Mouse (Mus musculus): ENCODE measurements around the gene Nek11.

Nek11 gene

DNA sequence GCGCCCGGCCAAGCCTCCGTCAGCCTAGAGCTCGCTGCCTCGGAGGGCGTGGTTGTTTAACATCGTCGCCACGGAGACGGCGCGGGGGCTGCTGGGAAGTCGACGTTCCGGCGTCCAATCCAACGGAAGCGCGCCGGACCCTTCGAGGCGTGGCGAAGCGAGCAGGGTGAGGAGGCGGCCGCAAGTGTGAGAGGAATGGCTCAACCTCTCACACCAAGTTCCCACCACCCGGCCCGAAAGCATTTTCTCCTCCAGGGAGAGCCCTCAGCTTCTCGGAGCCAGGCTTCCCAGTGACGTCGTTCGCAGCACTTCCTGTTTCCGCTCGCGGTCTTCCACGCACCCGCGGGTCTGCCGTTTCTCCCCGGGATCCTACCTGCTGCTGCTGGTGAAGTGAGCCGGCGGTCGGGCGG is at the start of gene Nek11, which contains the start of gene Aste1:
Gene Nek11, minus strand, starts transcription at position 307 of the 410 bp plus-strand sequence.
Gene Aste1, plus strand, starts transcription at position 175 of the 410 bp plus-strand sequence.
- DNase-seq (ENCODE audit: low read depth, low spot score) = peak; percentile 86

DNA sequence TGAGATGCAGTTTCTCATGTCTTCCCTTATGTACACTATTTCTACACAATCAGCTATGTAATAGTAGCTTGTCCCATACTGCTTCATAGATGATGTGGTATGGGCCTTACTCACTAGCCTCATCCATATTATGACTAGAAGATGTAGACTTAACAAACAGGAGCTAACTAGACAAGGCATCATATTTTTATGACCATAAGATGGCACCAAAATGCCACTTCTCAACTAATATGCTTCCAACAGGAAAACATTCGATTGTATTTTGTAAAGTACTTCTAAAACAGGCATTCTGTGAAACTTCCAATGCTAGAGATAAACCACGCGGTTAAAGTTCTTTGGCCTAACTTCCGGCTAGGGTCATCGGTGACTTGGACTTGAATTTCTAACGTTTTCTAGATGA is 13.2 kb upstream of the Nek11 start:
- DNase-seq (ENCODE audit: low read depth, low spot score) = no peak

DNA sequence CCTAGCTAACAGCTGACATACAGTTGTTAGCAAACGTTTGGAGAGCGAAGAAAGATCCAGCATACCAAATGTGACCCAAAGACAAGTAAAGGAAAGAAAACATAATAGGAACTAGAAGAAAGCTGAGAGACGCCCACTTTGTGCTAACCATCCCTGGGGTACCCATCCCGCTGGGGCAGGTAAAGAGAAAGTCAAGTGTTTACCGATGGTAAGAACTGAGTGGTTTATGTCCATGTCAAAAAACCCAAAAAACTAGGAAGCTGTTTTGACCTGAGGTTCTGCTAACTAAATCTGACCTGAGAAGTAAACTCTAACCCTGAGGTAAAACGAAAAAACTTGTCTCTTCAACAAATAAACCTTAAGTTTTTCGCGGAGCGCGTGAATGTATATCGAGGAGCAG is 604 bp downstream of the Nek11 start:
- DNase-seq (ENCODE audit: low read depth, low spot score) = no peak

DNA sequence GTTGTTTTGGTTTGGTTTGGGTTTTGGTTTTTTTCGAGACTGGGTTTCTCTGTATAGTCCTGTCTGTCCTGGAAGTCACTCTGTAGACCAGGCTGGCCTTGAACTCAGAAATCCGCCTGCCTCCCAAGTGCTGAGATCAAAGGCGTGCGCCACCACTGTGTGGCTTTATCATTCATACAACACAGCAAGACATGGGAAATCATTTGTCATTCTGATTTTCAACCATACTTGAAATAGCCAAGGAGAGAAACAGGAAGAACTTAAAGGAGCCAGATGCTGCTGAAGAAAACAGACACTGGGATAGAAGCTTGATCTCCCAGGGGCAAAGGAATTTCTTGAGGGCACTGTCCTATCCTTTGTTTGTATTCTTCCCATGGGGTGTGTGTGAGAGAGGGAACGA is 4.7 kb downstream of the Nek11 start:
- DNase-seq (ENCODE audit: low read depth, low spot score) = no peak

DNA sequence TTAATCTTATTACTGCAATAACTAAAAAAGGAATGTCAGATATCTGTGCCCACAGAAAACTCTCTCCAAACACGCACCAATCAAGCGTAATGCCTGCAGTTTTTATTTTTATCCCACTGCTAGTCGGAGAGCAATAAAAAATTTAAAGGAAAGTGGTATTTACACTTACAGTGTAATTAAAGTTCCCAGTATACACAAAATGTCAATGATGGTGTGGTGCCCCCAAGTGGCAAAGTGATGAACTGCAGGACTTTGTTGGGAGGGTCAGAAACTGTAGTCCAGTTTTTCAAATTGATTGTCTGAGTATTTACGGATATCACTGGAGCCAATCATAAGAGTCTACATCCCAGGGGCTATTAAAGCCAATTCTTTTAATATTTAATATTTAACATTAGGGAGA is 6.0 kb downstream of the Nek11 start:
- DNase-seq (ENCODE audit: low read depth, low spot score) = peak; percentile 49

DNA sequence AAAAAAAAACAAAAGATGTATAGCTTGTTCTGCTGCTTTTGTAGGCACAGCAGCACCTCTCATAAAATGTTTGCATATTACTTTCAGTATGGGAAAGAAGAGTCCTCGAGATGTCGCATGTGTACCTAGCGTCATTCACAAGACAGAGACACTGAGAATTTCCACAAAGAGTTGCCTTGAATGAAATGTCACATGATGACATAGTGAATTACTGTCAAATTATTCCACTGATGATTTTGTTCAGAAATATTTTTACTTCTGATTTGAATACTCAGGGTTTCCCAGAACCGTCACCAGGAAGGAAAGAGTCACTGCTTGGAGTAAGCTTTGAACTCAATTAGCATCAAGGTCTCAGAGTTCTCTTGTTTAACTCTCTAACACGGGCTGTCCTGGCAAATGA is 7.9 kb downstream of the Nek11 start:
- DNase-seq (ENCODE audit: low read depth, low spot score) = no peak

DNA sequence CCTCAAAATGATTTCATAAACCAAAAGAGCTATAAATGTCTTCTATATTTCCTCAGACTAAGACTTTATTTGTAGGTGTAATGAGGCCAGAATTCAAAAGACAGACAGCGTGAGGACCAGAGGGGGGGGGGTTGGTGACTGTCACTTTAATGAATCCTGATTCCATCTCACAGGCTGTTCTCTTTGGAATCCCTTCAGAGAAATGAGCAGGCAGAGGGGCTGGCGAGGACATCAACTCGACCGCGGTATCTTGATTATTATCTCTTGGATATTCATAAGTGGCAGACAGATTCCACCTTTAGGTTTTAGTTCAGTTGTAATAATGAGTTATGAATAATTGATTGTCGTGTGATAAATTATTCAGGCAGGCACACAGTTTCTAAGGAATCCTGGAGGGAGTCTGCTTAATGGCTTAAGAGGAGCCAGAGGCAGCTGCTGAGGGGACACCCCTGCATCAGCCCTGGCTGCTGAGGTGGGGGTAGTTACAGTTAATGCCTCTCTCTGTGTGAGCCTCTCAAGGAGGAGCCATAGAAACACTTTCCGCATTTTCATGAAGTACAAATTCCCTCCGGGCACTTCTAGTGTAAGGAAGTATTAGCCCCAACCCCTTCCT is 15.7 kb downstream of the Nek11 start:
- no peak for DNase-seq (ENCODE audit: low read depth, low spot score)

DNA sequence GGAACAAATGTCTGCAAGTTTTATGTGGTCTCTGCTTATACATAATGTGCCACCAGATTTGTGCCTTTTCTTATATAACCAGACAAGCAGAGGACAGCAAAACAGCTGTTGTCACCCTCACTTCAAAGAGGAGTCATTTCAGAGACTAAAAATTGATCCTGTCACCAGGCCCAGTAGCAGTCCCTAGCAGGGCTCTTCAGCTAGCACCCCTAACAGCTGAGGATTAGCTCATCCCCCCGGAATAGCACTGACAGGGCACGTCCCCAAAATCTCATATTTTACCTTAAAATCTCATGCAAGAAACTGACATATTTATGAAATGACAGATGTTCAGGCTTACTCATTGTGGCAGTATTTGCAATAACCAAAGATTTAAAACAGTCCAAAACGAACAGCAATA is 17.7 kb downstream of the Nek11 start:
- no peak for DNase-seq (ENCODE audit: low read depth, low spot score)

DNA sequence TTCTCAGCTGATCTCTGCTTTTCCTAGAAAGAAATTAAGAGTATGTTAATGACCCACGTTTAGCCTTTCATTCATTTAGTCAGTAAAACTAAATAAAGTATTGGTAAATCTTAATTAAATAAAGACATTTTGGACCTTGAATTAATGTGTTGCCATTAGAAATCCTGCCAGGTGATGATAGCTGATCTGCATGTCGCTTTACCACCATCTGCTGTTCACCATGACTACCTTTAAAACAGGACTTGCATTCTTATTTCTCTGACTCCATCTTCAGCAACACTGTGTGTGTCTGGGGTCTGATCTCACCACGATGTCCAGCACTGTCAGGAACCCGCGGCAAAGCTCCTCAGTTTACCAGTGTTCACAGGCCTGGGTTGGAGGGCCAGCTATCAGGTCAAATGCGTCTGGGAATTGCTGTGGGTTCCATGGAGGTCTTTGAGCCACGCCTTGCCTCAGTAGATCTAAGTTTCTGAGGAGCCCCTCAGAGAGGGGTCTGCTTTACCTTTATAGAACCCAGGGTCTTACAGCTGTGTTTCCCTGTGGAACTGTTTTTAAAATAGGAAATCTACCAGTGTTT is 18.3 kb downstream of the Nek11 start:
- DNase-seq (ENCODE audit: low read depth, low spot score) = no peak

DNA sequence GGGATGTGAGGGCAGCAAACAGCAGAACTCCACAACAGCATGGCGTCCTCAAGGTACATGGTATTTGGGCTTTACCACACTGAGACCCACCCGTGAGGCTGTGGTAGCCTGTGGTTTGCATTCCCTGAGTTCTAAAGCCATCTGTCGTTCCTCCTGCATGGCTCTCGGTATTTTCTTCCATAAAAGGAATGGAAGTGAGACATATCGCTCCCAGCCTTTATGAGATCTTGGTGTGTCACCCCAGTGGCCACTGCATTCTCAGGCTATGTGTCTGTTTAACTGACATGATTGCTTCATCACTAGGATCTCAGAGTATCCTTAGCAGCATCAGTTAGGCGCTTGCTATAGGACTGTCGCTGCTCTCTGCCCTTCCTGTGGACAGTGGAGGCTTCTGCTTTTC is 18.9 kb downstream of the Nek11 start:
- no peak for DNase-seq (ENCODE audit: low read depth, low spot score)

DNA sequence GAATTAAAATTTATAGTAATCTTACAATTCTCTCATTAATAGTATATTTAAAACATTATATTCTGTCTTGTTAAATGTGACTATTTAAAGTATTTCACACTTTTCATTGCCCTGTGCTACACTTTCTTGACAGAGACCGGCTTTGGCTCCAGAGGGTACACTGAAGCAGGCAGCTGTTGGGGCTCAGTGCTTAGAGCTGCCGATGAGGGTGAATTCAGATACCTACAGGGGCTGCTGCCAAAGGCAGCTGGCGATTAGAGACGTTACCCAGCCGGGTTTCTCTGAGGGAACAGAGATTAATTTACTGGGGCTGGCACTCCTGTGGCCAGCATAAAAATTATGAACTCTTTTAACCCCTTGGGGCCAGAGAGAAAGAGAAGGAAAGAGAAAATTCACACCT is 21.0 kb downstream of the Nek11 start:
- no peak for DNase-seq (ENCODE audit: low read depth, low spot score)

DNA sequence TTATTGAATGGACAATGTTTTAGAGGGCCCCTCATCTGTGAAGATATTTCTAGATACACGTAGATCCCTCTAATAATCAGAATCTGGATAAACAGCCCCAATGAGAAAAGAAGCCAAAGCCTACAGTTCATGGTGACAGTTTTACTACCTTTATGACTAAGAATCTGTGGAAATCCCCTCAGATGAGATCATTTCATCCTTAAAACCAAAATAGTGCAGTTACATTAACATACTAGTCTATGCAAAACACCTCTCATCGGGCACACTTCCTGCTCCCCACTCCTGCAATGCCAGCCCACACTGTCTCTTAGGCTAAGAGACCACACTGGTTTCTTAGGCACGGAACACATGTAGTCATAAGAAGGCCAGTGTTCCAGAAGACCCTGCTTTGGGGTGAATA is 26.7 kb downstream of the Nek11 start:
- no peak for DNase-seq (ENCODE audit: low read depth, low spot score)

DNA sequence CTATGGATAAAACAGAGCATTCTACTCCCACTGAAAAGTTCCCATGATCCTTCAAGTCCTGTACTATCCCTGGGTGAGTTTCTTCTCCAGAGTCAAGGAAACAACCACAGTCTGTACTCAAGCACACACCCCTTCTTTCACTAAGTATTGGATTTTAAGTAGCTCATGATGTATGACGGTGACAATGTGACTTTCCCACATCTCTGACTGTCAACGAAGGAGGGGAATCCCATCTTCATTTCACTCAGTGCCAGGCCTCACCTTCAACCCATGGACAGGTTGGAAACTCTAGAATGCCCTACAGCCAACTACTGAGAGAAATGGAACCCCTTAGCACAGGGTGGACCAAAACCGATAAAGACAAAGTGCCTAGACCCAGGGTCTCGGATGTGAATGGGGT is 29.1 kb downstream of the Nek11 start:
- no peak for DNase-seq (ENCODE audit: low read depth, low spot score)

DNA sequence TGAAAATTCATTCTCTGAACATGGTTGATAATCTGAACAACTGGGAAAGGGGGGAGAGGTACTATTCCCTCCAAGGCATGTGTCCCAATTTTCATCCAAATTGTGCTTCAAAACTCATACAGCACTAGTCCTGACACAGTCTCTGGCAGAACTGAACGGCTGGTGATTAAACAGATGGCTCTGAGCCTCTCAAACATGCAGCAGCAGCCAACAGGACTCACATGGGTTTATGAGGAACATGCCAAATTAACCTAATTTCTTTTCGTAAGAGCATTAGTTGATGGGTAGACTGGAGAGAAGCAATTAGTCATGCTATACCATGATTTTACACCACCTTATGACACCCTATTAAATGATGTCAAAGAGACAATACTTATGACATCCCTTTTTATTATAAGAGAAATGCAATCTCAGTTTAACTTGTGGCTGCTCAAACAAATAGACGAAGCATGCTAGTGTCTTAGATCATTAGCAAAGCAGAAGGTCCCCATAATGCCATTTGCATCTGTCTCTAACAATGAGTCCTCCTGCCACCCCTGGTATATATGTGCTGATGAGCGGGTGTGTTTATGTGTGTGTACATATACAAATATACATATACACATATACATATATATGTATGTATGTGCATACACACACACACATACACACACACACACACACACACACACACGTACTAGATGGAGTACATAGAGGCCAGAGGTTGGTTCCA is 31.6 kb downstream of the Nek11 start:
- DNase-seq (ENCODE audit: low read depth, low spot score) = no peak

DNA sequence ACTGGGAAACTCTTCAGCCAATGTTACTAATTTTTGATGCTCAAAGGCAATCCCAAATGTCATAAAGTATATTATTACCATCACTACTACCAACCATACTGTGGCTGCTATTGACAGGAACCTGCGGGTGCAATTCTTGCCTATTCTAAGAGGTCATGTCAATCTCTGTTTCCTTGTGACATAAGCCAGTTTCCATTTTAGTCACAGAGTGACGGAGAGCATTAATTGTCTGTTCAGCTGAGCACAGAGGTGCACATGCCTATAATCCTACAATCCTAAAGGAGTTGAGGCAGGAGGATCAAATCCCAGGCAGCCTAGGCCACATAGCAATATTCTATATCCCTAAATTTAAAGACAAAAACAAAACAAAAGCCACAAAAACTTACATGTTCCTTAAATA is 33.1 kb downstream of the Nek11 start:
- DNase-seq (ENCODE audit: low read depth, low spot score) = no peak

DNA sequence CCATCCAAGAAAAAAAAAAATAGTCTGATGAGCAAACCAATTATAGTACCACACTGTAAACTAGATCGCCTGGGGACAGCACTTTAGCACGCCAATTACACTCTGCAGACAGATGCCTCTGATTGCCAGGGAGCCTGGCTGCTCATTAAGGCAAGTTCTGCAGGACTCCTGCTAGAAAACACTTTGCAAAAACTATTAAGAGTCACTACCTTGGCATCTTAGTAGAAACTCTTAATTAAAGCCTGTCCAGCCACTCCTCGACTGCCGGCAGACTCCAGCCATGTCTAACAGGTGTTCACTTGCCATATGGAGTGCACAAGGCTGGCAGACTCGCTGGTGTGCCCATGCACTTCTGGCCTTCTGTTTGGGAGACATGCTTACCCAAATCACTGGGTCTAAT is 46.3 kb downstream of the Nek11 start:
- no peak for DNase-seq (ENCODE audit: low read depth, low spot score)

DNA sequence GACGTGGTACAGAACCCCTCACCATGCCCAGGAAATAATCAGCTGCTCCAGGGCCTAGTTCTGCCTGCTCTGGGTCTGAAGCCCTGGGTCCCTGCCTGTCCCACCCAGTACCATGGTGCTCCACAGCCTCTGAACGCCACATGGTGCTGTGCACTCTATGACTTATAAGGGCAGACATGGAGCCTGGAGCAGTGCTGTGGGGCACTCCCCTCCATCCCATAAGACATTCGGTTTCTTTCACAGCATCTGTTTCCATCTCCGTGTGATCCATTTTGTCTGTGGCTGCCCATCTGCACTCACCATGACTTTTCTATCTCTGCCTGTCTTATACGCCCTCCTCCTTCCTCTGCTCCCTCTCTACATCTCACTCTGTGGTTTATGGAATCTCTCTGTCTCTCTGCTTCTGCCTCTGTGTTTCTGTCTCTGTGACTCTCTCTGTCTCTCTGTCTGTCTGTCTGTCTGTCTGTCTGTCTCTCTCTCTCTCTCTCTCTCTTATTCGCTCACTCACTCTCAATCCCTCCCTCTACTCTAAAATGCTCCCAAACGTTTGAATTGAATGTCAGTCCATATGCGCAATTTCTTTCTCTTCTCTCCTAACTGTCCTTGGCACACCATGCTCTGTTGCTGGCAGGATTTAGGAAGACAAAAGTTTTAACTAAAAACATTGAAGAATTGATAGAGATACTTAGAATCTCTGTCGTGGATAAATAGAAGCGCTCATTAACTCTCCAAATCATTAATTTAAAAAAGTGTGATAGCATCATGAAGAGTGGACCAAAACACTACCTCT is 46.9 kb downstream of the Nek11 start:
- no peak for DNase-seq (ENCODE audit: low read depth, low spot score)

DNA sequence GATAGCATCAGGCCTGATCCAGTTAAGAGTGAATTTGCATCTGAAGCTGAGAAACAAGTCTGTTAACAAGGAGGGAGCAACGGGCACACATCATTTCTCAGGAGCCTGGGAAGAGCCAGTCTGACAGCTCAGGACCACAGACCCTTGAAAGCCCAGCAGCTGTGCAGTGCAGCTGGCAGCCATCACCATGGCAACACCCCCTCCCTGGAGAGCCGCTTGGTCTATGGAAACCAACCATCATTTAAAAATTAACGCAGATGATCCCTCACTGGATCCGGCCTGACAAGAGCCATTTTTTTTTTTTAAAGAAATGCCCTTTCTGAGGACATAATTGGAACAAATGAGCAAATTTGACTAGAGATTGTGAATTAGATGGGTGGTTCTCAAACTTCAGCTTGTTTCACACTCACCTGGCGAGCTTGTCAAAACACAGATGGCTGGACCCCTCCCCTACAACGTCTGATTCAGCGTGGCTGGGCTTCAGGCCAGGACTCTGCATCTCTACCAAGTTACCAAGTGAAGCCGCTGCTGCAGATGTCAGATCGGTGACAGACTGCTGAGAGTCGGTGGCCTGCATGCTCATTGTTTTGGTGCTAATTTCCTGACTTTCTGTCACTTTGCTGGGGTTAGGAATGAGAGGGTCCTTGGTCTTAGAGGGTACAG is 52.2 kb downstream of the Nek11 start:
- peak; percentile 20 for DNase-seq (ENCODE audit: low read depth, low spot score)

DNA sequence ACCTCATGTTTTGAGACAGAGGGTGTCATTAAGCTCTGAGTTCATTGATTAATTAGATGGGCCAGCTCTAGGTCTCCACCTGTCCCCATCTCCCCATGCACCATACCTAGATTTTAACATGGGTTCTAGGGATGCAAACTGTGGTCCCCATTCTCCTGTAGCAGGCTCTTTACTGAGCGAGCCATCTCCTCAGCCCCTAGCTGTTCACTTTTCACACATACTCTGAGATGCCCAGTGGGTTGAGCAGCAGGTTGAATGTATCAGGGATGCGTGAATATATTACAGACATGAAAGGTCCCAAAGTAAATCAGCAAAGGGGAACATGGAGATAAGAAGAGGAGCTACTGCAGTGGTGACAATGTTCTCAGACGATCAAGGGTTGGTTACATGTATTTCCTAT is 52.8 kb downstream of the Nek11 start:
- DNase-seq (ENCODE audit: low read depth, low spot score) = no peak

DNA sequence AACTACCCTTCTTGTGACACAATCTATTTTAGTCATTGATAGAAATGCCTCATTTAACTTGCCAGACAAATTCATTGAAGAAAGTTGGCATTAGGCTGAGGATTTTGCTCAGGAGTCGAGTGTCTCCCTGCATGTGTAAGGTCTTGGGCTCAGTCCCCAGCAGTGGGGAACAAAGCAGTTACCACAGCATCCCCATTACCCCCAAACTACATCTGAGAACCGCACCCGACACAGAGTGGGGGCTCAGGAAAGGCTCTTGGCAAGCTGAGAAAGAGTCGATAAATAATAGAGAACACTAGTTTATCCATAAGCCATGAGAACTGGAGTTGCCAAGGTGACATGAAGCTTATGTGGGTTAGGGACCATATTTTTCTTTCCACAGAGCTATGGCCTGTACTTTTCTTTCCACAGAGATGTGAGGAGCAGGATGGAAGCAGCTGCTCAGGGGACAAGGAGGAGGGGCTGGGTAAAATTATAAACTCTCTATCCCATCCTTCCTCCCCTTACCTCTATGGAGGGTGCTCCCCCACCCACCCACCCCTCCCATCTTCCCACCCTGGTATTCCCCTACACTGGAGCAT is 62.8 kb downstream of the Nek11 start:
- DNase-seq (ENCODE audit: low read depth, low spot score) = no peak

DNA sequence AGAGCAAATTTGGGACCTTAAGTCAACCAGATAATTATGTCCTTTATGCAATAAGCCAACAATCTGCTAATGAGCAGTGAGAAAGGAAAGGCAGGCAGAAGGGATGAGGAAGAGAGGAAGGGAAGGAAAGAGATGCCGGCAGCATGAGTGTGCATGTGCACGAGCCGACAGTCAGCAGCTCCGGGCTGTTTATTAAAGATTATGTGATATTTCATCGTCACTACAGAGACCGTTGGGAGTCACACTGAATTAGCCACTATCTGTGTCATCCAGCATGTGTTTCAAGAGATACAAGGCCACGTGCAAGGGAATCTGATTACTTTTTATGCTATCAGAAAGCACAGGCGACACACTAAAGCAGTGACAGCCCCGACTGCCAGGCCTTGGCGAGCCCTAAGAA is 73.5 kb downstream of the Nek11 start:
- no peak for DNase-seq (ENCODE audit: low read depth, low spot score)

DNA sequence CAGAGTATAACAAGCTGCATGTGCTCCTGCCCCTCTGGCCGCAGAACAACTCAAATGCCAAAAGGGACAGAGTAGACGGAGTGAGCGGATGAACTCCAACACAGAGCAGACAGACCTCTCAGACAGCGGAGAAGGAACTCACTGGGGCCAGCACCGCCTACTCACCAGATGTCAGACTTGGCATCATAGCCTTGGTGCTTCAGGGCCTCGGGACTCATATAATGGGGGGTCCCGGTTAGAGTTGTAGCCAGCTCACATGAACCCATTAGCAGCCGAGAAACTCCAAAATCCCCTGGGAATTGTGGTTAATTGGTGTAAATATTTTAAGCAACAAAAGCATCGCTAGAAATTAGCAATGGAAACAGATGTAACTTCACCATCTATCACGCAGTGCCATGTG is 82.1 kb downstream of the Nek11 start:
- no peak for DNase-seq (ENCODE audit: low read depth, low spot score)
